Mouse (Mus musculus): ENCODE results near the gene Hjurp. TPM values are rescaled to one million over a fixed set of nuclear protein-coding genes. Genes with fewer than 3 reads are reported as not detected.

Gene Hjurp
- polyA plus RNA-seq, 2 experiments, result 38.0 to 61.0 TPM

- H3K4me1 ChIP-seq (replicated peaks; ENCODE audit: control insufficient read depth in 2 of 2, insufficient read depth in 2 of 2, low read length in 1 of 2), result no peaks in the 10 kb centered on the region
- no peaks in the 10 kb centered on the region for H3K27me3 ChIP-seq (ENCODE audit: control insufficient read depth, insufficient read depth, low read length)
- DNase-seq (ENCODE audit: low read depth in 3 of 3, low spot score in 3 of 3) (peak in 1 of 3 experiments; percentile 7), ATAC-seq (ENCODE audit: insufficient read depth) (no peak)
- peaks cover 10% of the 10 kb centered on the region for H3K9me3 ChIP-seq (ENCODE audit: control insufficient read depth, low read length)
- H3K9ac ChIP-seq (replicated peaks), result no peak overlapping the region
- no peak overlapping the region for H3K27ac ChIP-seq
- H3K36me3 ChIP-seq (replicated peaks; ENCODE audit: control insufficient read depth, insufficient read depth, low read depth), result no peaks in the 10 kb centered on the region
- H3K4me3 ChIP-seq (ENCODE audit: insufficient read depth in 1 of 2, low read depth in 2 of 2, low read length in 2 of 2), result no peak overlapping the region
- H3K4me2 ChIP-seq (ENCODE audit: low read depth), result no peak overlapping the region
- 46% methylated on average over 7 of the region's 7 CpGs for WGBS (ENCODE audit: insufficient replicate concordance)
- TF ChIP-seq CTCF (IDR thresholded peaks at IDR 0.05; ENCODE audit: low read depth) (no peak), EP300 (IDR thresholded peaks at IDR 0.05; ENCODE audit: low read depth) (no peak)
These were observed 20.2 kb upstream of the Hjurp start for GRCm38 (mm10) chr1:88297480-88298258.

- DNase-seq (ENCODE audit: low read depth in 3 of 3, low spot score in 3 of 3) (no peak), ATAC-seq (ENCODE audit: insufficient read depth) (no peak)
- no peaks in the 10 kb centered on the region for H3K27me3 ChIP-seq (ENCODE audit: control insufficient read depth, insufficient read depth, low read length)
These were observed 18.9 kb upstream of the Hjurp start for GRCm38 (mm10) chr1:88296171-88296920.

GRCm38 (mm10) chr1:88294650-88295049 is 17.2 kb upstream of the Hjurp start:
- DNase-seq (ENCODE audit: low read depth in 3 of 3, low spot score in 3 of 3) (no peak), ATAC-seq (ENCODE audit: insufficient read depth) (no peak)
- TF ChIP-seq EP300 (IDR thresholded peaks at IDR 0.05; ENCODE audit: low read depth) (no peak), CTCF (IDR thresholded peaks at IDR 0.05; ENCODE audit: low read depth) (no peak)
- Histone ChIP-seq H3K9ac (replicated peaks) (no peak overlapping the region), H3K4me3 (ENCODE audit: insufficient read depth in 1 of 2, low read depth in 2 of 2, low read length in 2 of 2) (no peak overlapping the region), H3K36me3 (replicated peaks; ENCODE audit: control insufficient read depth, insufficient read depth, low read depth) (no peaks in the 10 kb centered on the region), H3K27ac (no peak overlapping the region), H3K4me1 (replicated peaks; ENCODE audit: control insufficient read depth in 2 of 2, insufficient read depth in 2 of 2, low read length in 1 of 2) (no peaks in the 10 kb centered on the region), H3K4me2 (ENCODE audit: low read depth) (no peak overlapping the region), H3K27me3 (ENCODE audit: control insufficient read depth, insufficient read depth, low read length) (no peaks in the 10 kb centered on the region), H3K9me3 (ENCODE audit: control insufficient read depth, low read length) (peaks cover 5% of the 10 kb centered on the region)
- WGBS (ENCODE audit: insufficient replicate concordance), result 16% methylated on average over 1 of the region's 1 CpGs

More at GRCm38 (mm10) chr1:88296171-88296920, 18.9 kb upstream of the Hjurp start:
- no peak overlapping the region for H3K4me2 ChIP-seq (ENCODE audit: low read depth)
- no peaks in the 10 kb centered on the region for H3K4me1 ChIP-seq (replicated peaks; ENCODE audit: control insufficient read depth in 2 of 2, insufficient read depth in 2 of 2, low read length in 1 of 2)
- H3K36me3 ChIP-seq (replicated peaks; ENCODE audit: control insufficient read depth, insufficient read depth, low read depth), result no peaks in the 10 kb centered on the region
- 50% methylated on average over 4 of the region's 4 CpGs for WGBS (ENCODE audit: insufficient replicate concordance)
- H3K9me3 ChIP-seq (ENCODE audit: control insufficient read depth, low read length), result peaks cover 7% of the 10 kb centered on the region
- TF ChIP-seq EP300 (IDR thresholded peaks at IDR 0.05; ENCODE audit: low read depth) (no peak), CTCF (IDR thresholded peaks at IDR 0.05; ENCODE audit: low read depth) (no peak)
- H3K27ac ChIP-seq, result no peak overlapping the region
- no peak overlapping the region for H3K9ac ChIP-seq (replicated peaks)
- no peak overlapping the region for H3K4me3 ChIP-seq (ENCODE audit: insufficient read depth in 1 of 2, low read depth in 2 of 2, low read length in 2 of 2)

- DNase-seq (ENCODE audit: low read depth in 3 of 3, low spot score in 3 of 3), result no peak
- H3K27me3 ChIP-seq (ENCODE audit: control insufficient read depth, insufficient read depth, low read length), result no peaks in the 10 kb centered on the region
These were observed 14.6 kb upstream of the Hjurp start for GRCm38 (mm10) chr1:88292057-88292456.

GRCm38 (mm10) chr1:88291409-88292005 is 14.1 kb upstream of the Hjurp start:
- no peak overlapping the region for H3K4me3 ChIP-seq (ENCODE audit: insufficient read depth in 1 of 2, low read depth in 2 of 2, low read length in 2 of 2)
- peaks cover 3% of the 10 kb centered on the region for H3K9me3 ChIP-seq (ENCODE audit: control insufficient read depth, low read length)
- H3K4me2 ChIP-seq (ENCODE audit: low read depth), result no peak overlapping the region
- WGBS (ENCODE audit: insufficient replicate concordance), result 42% methylated on average over 3 of the region's 3 CpGs
- H3K27ac ChIP-seq, result no peak overlapping the region
- H3K36me3 ChIP-seq (replicated peaks; ENCODE audit: control insufficient read depth, insufficient read depth, low read depth), result no peaks in the 10 kb centered on the region
- ATAC-seq (ENCODE audit: insufficient read depth) (no peak), DNase-seq (ENCODE audit: low read depth in 3 of 3, low spot score in 3 of 3) (no peak)
- no peaks in the 10 kb centered on the region for H3K4me1 ChIP-seq (replicated peaks; ENCODE audit: control insufficient read depth in 2 of 2, insufficient read depth in 2 of 2, low read length in 1 of 2)
- no peak overlapping the region for H3K9ac ChIP-seq (replicated peaks)
- TF ChIP-seq CTCF (IDR thresholded peaks at IDR 0.05; ENCODE audit: low read depth), result no peak
- no peak for TF ChIP-seq EP300 (IDR thresholded peaks at IDR 0.05; ENCODE audit: low read depth)
- no peaks in the 10 kb centered on the region for H3K27me3 ChIP-seq (ENCODE audit: control insufficient read depth, insufficient read depth, low read length)

More at GRCm38 (mm10) chr1:88292057-88292456, 14.6 kb upstream of the Hjurp start:
- Histone ChIP-seq H3K36me3 (replicated peaks; ENCODE audit: control insufficient read depth, insufficient read depth, low read depth) (no peaks in the 10 kb centered on the region), H3K4me3 (ENCODE audit: insufficient read depth in 1 of 2, low read depth in 2 of 2, low read length in 2 of 2) (no peak overlapping the region), H3K4me2 (ENCODE audit: low read depth) (no peak overlapping the region), H3K27ac (no peak overlapping the region), H3K9me3 (ENCODE audit: control insufficient read depth, low read length) (peaks cover 3% of the 10 kb centered on the region), H3K4me1 (replicated peaks; ENCODE audit: control insufficient read depth in 2 of 2, insufficient read depth in 2 of 2, low read length in 1 of 2) (no peaks in the 10 kb centered on the region), H3K9ac (replicated peaks) (no peak overlapping the region)
- WGBS (ENCODE audit: insufficient replicate concordance), result 40% methylated on average over 2 of the region's 2 CpGs
- no peak for ATAC-seq (ENCODE audit: insufficient read depth)
- no peak for TF ChIP-seq EP300 (IDR thresholded peaks at IDR 0.05; ENCODE audit: low read depth)
- TF ChIP-seq CTCF (IDR thresholded peaks at IDR 0.05; ENCODE audit: low read depth), result no peak
